Mouse (Mus musculus): ENCODE data around the gene Tldc2. TPM values are rescaled to one million over a fixed set of nuclear protein-coding genes. Genes with fewer than 3 reads are reported as not detected.

Gene Tldc2
- polyA plus RNA-seq, 1 experiment from 2014 or later: not detected

- ATAC-seq (ENCODE audit: insufficient number of reproducible peaks, low FRiP score, low TSS enrichment, low read depth): no peak
Measured at GRCm38 (mm10) chr2:157132686-157133540, 46.1 kb downstream of the Tldc2 start.

DNA sequence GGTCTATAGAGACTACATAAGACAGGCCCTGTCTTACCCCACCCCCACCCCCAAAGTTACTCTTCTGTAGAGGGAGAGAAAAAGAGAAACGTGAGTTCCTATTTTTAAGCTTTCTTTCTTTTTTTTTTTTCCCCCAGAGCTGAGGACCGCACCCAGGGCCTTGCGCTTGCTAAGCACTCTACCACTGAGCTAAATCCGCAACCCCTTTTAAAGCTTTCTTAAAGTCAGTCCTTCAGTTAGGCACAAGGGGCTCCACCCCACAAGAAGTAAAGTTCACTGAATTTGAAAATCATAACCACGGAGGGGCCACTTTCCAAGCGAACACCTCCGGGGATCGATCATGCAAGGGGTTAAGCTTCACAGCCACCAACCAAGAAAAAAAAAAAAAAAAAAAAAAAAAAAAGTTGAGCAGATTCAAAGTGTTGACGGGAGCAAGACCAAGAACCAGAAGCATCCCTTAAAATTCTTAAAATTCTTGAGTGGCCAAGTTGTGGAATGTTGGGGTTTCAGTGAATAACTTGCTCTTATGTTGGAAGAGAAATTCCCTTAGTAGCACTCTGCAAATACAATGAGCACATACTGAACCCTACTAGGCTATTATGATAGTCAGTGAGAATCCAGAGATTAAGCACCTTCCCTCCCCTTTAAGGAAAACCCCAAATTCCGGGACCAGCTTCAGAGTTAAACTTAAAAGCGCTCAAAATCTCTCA lies 47.1 kb downstream of the Tldc2 start:
- Histone ChIP-seq H3K36me3 (0 out of 2 replicates have a peak, but pooled peaks cover under 1% of the 10 kb centered on the region), H3K9ac (peak overlapping the region; percentile 58), H3K4me2 (peak overlapping the region; percentile 88), H3K27me3 (no peaks in the 10 kb centered on the region), H3K27ac (peak overlapping the region; percentile 82; the same call in 1 of the 2 replicates), H3K4me3 (peak overlapping the region; percentile 64), H3K4me1 (peaks cover 6% of the 10 kb centered on the region), H3K9me3 (no peaks in the 10 kb centered on the region)
- 18% methylated on average over 11 of the region's 11 CpGs for WGBS
- ATAC-seq (ENCODE audit: insufficient number of reproducible peaks, low FRiP score, low TSS enrichment, low read depth): no peak

More at GRCm38 (mm10) chr2:157132686-157133540, 46.1 kb downstream of the Tldc2 start:
- peaks cover 6% of the 10 kb centered on the region for H3K4me1 ChIP-seq
- H3K27ac ChIP-seq: no peak overlapping the region
- 0 out of 2 replicates have a peak, but pooled peaks cover 4% of the 10 kb centered on the region for H3K36me3 ChIP-seq
- H3K9me3 ChIP-seq: no peaks in the 10 kb centered on the region
- no peaks in the 10 kb centered on the region for H3K27me3 ChIP-seq
- no peak overlapping the region for H3K9ac ChIP-seq
- WGBS: 74% methylated on average over 3 of the region's 3 CpGs
- no peak overlapping the region for H3K4me2 ChIP-seq
- no peak overlapping the region for H3K4me3 ChIP-seq

DNA sequence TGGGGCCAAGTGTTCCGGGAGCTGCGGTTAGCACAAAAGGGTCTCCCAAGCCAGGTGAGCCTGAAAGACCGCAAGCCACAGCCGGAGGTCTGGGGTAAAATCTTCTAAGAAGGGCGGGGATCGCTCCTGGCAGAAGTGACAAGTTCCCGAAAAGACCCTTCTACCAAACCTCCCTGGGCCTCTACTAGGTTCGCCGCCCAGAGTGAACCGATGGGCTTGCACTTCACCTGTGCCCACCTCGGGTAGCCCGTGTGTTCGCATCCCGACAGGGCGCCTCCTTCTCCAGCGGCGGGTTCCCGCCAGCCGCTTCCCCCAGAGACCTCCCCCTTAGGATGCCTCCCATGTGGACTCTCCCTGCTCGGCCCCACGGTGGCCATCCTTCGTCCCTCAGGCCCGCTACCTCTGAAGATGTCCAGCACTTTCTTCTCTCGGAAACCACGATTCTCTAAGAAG lies 47.6 kb downstream of the Tldc2 start:
- Histone ChIP-seq H3K9me3 (no peaks in the 10 kb centered on the region), H3K36me3 (no peaks in the 10 kb centered on the region), H3K4me2 (peak overlapping the region; percentile 88), H3K27ac (peak overlapping the region; percentile 82), H3K9ac (peak overlapping the region; percentile 58), H3K27me3 (no peaks in the 10 kb centered on the region), H3K4me3 (peak overlapping the region; percentile 64), H3K4me1 (peaks cover 6% of the 10 kb centered on the region)
- under 1% methylated on average over 25 of the region's 25 CpGs for WGBS
- peak; percentile 46; the same call in 1 of the 2 replicates for ATAC-seq (ENCODE audit: insufficient number of reproducible peaks, low FRiP score, low TSS enrichment, low read depth)

GRCm38 (mm10) chr2:157135014-157135413 lies 48.2 kb downstream of the Tldc2 start, which contains the start of gene Samhd1:
Gene Samhd1, minus strand, starts transcription at chr2:157135265.
- peaks cover 6% of the 10 kb centered on the region for H3K4me1 ChIP-seq
- H3K4me2 ChIP-seq: peak within 1 kb of the TSS; percentile 88
- no peaks in the 10 kb centered on the region for H3K36me3 ChIP-seq
- H3K27me3 ChIP-seq: no peaks in the 10 kb centered on the region
- H3K9me3 ChIP-seq: no peaks in the 10 kb centered on the region
- WGBS: under 1% methylated on average over 32 of the region's 32 CpGs
- peak within 1 kb of the TSS; percentile 64 for H3K4me3 ChIP-seq
- peak within 1 kb of the TSS; percentile 58 for H3K9ac ChIP-seq
- ATAC-seq (ENCODE audit: insufficient number of reproducible peaks, low FRiP score, low TSS enrichment, low read depth): peak; percentile 90
- H3K27ac ChIP-seq: peak within 1 kb of the TSS; percentile 82

- no peaks in the 10 kb centered on the region for H3K9me3 ChIP-seq
- H3K4me2 ChIP-seq: peak overlapping the region; percentile 88
- H3K27ac ChIP-seq: peak overlapping the region; percentile 82
- peak overlapping the region; percentile 58; the same call in 1 of the 2 replicates for H3K9ac ChIP-seq
- H3K27me3 ChIP-seq: no peaks in the 10 kb centered on the region
- WGBS: 70% methylated on average over 10 of the region's 10 CpGs
- peaks cover 6% of the 10 kb centered on the region for H3K4me1 ChIP-seq
- H3K36me3 ChIP-seq: no peaks in the 10 kb centered on the region
- H3K4me3 ChIP-seq: peak overlapping the region; percentile 64
- no peak for ATAC-seq (ENCODE audit: insufficient number of reproducible peaks, low FRiP score, low TSS enrichment, low read depth)
Measured at GRCm38 (mm10) chr2:157135529-157136120, 48.8 kb downstream of the Tldc2 start.

DNA sequence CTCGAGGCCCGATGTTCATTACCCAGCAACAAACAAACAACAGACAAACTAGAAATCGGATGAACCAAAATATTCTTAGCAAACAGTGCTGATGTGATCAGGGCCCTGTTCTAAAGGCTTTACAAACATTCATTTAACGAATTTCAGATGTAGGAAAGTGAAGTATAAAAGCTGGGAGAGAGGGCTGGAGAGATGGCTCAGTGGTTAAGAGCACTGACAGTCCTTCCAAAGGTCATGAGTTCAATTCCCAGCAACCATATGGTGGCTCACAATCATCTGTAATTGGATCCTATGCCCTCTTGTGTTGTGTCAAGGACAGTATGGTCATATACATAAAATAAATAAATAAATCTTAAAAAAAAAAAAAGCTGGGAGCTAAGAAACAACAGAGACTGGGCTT lies 49.3 kb downstream of the Tldc2 start:
- no peaks in the 10 kb centered on the region for H3K27me3 ChIP-seq
- H3K27ac ChIP-seq: no peak overlapping the region
- H3K4me2 ChIP-seq: no peak overlapping the region
- H3K36me3 ChIP-seq: no peaks in the 10 kb centered on the region
- no peak overlapping the region for H3K4me3 ChIP-seq
- 90% methylated on average over 4 of the region's 4 CpGs for WGBS
- H3K4me1 ChIP-seq: peaks cover 6% of the 10 kb centered on the region
- no peaks in the 10 kb centered on the region for H3K9me3 ChIP-seq
- H3K9ac ChIP-seq: no peak overlapping the region
- ATAC-seq (ENCODE audit: insufficient number of reproducible peaks, low FRiP score, low TSS enrichment, low read depth): no peak

GRCm38 (mm10) chr2:157136646-157137045 lies 49.8 kb downstream of the Tldc2 start:
- ATAC-seq (ENCODE audit: insufficient number of reproducible peaks, low FRiP score, low TSS enrichment, low read depth): no peak
- H3K9ac ChIP-seq: no peak overlapping the region
- H3K36me3 ChIP-seq: no peaks in the 10 kb centered on the region
- H3K27ac ChIP-seq: no peak overlapping the region
- H3K27me3 ChIP-seq: no peaks in the 10 kb centered on the region
- no peaks in the 10 kb centered on the region for H3K9me3 ChIP-seq
- no peak overlapping the region for H3K4me3 ChIP-seq
- H3K4me2 ChIP-seq: no peak overlapping the region
- 86% methylated on average over 2 of the region's 2 CpGs for WGBS
- H3K4me1 ChIP-seq: peaks cover 6% of the 10 kb centered on the region

GRCm38 (mm10) chr2:157137959-157138731 lies 51.3 kb downstream of the Tldc2 start:
- Histone ChIP-seq H3K4me3 (no peak overlapping the region), H3K4me1 (peaks cover 6% of the 10 kb centered on the region), H3K27me3 (no peaks in the 10 kb centered on the region), H3K36me3 (no peaks in the 10 kb centered on the region), H3K9ac (no peak overlapping the region), H3K9me3 (no peaks in the 10 kb centered on the region), H3K27ac (no peak overlapping the region), H3K4me2 (no peak overlapping the region)
- ATAC-seq (ENCODE audit: insufficient number of reproducible peaks, low FRiP score, low TSS enrichment, low read depth): no peak
- 86% methylated on average over 9 of the region's 9 CpGs for WGBS

DNA sequence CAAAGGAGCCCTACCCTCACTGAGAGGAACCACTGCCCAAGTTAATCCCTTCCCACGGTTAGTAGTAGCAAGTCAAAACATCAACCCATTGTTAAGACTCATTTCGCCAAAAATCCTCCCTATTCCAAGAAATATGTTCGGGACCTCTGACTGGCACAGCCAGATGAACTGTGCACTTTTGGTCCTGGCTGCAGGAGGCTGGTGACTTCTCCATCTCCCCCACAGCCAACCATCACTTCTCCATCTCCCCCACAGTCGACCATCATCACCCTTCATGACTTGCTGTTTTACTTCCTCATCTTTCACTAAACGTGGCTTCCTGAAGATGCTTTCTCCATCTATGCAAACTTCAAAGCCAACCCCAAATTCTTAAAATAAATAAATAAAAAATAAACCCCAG lies 52.0 kb downstream of the Tldc2 start:
- Histone ChIP-seq H3K4me2 (no peak overlapping the region), H3K36me3 (no peaks in the 10 kb centered on the region), H3K9ac (no peak overlapping the region), H3K9me3 (no peaks in the 10 kb centered on the region), H3K4me1 (peaks cover 4% of the 10 kb centered on the region), H3K27me3 (no peaks in the 10 kb centered on the region), H3K4me3 (no peak overlapping the region), H3K27ac (no peak overlapping the region)
- 84% methylated on average over 5 of the region's 5 CpGs for WGBS
- no peak for ATAC-seq (ENCODE audit: insufficient number of reproducible peaks, low FRiP score, low TSS enrichment, low read depth)

DNA sequence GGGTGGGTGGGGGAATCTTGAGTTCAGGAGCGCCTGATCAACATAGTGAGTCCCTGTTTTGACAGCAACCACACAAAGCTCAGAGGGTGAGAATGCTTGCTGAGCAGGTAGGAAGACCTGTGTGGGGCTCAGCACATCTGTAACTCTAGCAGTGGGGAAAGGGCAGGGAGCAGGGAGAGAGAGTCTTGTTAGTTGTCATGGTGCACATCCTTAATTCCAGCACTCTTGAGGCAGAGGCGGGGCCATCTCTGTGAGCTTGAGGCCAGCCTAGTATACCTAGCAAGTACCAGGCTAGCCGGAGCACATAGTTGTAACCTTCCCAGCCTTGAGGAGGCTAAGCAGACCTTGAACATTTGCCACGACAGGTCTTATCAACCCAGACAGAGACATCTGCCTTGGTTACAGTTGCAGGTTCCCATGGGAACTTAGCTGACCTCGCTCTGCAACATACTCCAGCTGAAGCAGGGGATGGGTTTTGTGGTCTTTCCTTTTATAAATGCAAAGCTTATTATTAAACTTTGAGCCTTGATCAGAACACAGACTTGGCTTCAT lies 52.5 kb downstream of the Tldc2 start:
- H3K36me3 ChIP-seq: 0 out of 2 replicates have a peak, but pooled peaks cover 4% of the 10 kb centered on the region

DNA sequence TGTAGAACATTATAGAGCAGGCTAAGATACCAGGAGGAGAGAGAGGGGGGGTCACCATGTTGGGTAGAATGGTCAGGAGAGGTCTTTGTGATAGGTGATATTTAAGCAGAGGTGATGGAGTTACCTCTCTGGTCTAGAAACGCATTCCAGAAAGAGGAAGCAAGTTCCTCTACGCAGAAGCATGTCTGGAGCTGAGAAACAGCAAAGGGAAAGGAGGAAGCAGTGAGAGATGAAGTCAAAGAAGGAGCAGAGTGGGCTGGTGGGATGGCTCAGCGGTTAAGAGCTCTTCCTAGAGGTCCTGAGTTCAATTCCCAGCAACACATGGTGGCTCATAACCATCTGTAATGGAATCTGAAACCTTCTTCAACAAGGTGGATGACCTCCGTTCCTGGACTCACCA lies 55.1 kb downstream of the Tldc2 start:
- H3K9me3 ChIP-seq: no peaks in the 10 kb centered on the region
- H3K4me2 ChIP-seq: no peak overlapping the region
- H3K27ac ChIP-seq: no peak overlapping the region
- WGBS: 77% methylated on average over 4 of the region's 4 CpGs
- no peak overlapping the region for H3K9ac ChIP-seq
- H3K4me3 ChIP-seq: no peak overlapping the region
- H3K27me3 ChIP-seq: no peaks in the 10 kb centered on the region
- peaks cover 12% of the 10 kb centered on the region; the same call in 1 of the 2 replicates for H3K36me3 ChIP-seq
- ATAC-seq (ENCODE audit: insufficient number of reproducible peaks, low FRiP score, low TSS enrichment, low read depth): no peak
- H3K4me1 ChIP-seq: no peaks in the 10 kb centered on the region

More for the DNA sequence above, 52.5 kb downstream of the Tldc2 start:
- H3K4me2 ChIP-seq: no peak overlapping the region
- H3K4me3 ChIP-seq: no peak overlapping the region
- no peaks in the 10 kb centered on the region for H3K9me3 ChIP-seq
- no peak overlapping the region for H3K9ac ChIP-seq
- no peak overlapping the region for H3K27ac ChIP-seq
- WGBS: 84% methylated on average over 5 of the region's 5 CpGs
- no peak for ATAC-seq (ENCODE audit: insufficient number of reproducible peaks, low FRiP score, low TSS enrichment, low read depth)
- no peaks in the 10 kb centered on the region for H3K27me3 ChIP-seq
- peaks cover 3% of the 10 kb centered on the region; the same call in 1 of the 2 replicates for H3K4me1 ChIP-seq

All from limb, embryonic 15.5 days (tissue).